Mouse (Mus musculus) T-helper 2 cell (primary cell): ENCODE results near the gene Fam117b.

ENCODE experiments used
- in situ Hi-C: fragments of 300-600 bp; cut with MboI, MseI; formaldehyde crosslinking; loops from one replicate; pipeline ENCODE4 v1.15.1; 2025; ENCODE audit warnings: high pct_unique_total_duplicates

Fam117b gene

DNA sequence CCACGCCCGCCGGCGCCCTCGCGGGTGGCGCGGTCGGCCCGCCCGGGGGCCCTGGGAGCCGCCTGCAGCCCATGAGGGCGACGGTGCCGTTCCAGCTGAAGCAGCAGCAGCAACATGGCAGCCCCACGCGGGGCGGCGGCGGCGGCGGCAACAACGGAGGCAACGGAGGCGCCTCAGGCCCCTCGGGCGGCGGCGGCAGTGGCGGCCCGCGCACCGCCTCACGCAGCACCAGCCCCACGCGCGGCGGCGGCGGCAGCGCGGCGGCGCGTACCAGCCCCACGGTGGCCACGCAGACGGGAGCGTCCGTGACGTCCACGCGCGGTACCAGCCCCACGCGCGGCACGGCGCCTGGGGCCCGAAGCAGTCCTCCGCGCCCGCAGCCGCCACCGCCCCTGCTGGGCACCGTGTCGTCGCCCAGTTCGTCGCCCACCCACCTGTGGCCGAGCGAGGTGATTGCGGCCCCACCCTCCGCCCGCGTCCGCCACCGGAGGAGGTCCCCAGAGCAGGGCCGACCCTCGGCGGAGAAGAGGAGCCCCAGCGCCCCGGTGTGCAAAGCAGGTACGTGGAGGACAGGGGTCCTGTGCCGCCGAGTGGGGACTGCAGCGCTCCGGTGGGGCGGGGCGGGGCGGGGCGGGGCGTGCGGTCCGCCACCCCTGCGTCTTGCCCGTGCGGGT is 526 bp downstream of the Fam117b start:
- in situ Hi-C loops = no loop called here

DNA sequence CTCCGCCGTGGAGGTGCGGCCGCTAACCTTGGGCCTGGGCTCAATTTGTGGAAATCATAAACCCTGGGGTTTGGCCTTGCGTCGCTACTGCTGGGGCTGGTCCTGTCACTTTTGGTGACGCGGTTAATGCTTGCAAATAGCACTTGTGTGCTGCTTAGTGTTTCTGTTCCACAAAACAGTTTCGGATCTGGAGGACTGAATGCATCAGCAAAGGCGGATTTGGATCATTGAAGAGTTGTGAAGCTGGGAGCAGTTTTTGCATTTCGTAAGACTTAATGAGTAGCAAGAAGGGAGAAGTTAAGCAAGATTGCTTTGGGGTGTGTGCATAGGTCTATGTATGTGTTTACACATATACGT is 1.0 kb downstream of the Fam117b start:
- in situ Hi-C loops = no loop called here

DNA sequence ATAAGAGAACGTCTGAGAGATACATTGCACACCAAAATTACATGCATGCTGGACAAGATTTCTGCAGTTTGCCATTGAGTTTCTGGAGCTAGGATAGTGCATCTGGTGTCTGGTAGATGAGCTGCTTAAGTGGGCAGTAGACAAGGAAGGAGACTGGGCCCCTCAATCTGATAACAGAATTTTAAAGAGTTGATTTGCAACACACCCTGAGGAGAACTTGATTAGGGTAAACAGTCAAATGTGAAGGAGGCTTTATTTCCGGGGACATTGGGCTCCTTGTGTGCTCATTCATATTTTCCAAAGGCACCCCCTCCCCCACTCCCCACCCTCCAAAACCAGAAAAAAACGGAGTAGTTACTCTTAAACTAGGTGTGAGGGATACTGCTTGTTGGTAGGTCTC is 2.0 kb downstream of the Fam117b start:
- in situ Hi-C loops = no loop called here

DNA sequence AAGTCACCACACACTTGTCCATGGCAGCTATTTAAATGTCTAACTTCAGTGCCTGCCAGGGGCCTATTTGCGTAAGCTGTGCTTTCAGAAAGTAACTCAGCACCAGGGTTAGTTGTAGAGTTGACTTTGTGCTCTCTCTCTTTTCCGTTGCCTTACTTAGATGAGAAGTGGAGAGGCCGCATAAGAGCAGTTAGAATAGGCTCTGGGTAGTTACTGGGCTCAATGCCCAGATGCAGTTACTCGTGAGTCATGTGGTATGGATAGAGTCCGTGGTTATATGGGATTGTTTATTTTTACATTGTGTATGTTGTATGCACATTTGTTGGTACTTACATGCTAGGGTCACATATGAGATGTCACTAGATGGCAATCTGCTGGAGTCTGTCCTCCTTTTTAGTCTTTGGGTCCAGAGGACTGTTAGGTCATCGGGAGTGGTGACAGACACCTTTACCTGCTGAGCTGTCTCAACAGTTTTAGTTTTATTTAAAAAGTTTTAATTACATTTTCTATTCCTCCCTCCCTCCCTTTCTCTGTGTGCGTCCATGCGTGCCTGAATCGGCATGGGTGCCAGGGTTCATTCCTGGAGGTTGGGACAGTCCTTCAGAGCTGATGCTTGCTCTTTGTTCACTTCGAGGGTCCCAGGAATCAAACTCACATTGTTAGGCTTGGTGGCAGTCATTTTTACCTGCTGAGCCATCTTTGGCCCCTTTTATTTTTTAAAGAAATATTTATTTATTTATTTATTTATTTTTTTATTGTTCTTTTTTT is 3.2 kb downstream of the Fam117b start:
- in situ Hi-C loops = no loop called here

DNA sequence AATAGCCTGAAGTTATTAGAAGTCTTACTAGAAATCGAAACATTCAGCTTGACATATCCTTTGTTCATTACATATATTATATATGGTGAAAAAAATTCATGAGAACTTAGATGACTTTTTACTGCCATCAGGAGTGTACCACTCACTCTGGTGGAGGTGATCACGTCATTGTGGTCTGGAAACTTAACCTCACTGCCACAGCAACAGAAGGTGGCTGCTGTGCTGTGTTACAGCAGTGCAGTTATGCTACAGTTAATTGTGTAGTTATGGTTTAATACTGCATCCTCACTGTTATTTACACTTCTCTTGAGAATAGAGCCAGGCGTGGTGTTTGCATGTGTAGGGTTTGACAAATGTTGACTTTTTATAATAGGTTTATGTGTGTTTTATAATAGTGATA is 4.6 kb downstream of the Fam117b start:
- in situ Hi-C loops = no loop called here

DNA sequence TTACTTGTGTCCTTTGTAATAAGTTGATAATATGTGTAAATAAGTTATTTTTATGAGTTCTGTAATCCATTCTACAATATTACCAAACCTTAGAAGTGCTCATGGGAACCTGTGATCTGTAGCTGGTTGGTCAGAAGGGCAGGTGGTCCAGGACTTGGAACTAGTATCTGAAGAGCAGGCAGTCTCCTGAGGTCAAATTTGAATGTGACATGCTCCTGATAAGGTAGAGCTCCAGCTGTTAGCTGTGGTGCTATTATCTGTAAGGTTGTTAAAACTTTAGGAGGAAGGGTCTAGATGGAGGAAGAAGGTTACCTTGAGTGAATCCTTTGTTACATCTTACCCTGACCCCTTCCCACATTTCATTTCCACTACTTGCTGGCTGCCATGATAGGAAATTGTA is 5.3 kb downstream of the Fam117b start:
- in situ Hi-C loops = no loop called here

DNA sequence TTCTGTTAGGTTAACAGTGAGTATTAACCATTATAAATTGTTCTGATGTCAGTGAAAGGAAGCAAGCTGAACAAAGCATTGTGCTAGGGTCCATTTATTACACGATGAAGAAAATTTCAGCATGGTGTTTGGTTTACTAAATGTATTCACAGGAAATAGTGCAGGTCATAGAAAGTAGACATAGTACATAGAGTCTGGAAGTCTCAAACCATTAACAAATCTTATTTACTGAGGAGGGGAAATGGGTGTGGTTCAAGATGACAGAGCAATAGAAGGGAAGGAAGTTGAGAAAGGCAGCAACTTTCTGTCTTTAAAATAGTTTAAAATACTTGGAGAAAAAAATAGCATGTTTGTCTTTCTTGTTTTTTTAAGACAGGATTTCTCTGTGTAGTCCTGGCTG is 10.4 kb downstream of the Fam117b start:
- in situ Hi-C loops = no loop called here

DNA sequence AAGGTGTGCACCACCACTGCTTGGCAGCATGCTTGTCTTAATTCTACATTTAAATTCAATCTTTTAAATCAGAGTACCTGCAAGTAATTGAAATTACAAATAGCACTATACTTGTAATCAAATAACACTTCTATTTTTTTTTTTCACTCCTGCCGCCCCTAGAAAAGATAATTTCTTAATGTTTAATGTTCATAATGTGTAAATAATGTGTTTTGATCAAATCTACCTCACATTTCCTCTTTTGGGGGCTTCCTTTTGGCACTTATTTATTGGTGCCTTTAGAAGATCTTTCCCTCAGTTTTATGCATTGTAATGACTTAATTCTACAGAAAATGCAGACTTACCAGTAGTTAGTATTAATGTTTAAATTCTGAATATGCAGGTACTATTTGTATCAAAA is 10.9 kb downstream of the Fam117b start:
- in situ Hi-C loops = no loop called here

DNA sequence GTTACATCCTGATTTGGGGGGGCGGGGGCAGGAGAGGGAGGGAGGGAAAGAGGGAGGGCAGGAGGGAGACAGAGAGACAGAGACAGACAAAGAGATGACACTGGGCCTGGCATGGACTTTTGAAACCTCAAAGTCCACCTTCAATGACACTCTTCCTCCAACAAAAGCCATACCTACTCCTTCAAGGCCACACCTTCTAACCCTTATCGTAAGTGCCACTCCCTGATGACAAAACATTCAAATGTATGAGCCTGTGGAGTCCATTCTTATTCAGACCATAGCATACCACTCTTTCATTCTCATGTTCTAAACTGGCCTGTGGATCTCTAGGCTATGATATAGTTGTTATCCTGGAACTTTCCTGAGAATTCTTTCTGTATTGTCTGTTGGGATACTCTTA is 11.6 kb downstream of the Fam117b start:
- in situ Hi-C loops = no loop called here

DNA sequence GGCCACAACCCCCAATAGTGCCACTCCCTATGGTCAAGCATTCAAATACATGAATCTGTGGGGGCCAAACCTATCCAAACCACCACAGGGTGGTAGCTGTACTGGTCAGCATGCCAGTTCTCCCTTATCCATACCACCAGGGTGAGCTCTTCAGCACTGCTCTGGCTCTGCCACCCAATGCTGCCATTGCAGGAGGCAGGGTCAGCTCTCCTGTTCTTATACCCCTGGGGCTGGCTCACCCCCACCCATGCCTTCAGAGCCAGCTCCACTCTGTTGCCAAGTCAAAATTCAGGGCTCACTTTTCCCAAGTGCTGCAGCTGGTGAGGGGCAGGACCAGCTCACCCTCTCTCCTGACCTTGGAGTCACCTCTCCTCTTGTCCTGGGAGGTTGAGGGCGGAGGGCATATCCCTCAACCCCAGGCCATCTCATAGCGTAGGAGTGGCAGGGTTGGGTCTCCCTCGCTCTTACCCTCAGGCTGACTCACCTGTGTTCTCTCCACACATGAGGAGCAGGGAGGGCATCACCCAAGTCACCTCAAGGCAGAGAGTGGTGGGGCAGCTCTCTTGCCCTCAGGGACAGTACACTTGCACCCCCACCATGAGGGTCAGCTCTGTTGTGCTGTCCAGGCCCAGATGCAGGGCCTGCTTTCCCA is 13.3 kb downstream of the Fam117b start:
- in situ Hi-C loops = no loop called here

DNA sequence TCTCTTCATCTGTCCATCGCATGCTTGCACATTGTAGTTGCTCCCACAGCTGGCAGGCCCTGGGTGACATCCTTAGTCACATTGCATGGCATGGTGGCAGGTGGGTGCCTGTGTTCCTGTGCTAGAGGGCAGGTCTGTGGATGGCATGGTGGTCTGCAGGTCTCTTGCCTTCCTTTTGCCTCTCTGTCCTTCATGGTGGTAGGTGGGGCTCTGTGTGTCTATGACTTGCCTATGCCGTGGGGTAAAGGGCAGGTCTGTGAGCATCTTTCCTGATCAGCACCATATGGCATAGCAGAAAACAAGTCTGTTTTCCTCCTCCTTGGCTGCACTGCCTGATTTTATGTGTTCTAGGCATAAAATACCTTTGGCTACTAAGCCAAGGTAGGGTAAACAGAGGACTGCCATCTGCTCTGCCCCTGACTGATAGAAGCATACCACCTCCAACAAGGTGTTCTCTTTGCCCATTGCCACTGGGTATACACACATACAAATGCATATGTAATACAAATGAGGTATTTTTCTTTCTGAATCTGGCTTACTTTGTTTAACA is 14.4 kb downstream of the Fam117b start:
- in situ Hi-C loops = no loop called here

DNA sequence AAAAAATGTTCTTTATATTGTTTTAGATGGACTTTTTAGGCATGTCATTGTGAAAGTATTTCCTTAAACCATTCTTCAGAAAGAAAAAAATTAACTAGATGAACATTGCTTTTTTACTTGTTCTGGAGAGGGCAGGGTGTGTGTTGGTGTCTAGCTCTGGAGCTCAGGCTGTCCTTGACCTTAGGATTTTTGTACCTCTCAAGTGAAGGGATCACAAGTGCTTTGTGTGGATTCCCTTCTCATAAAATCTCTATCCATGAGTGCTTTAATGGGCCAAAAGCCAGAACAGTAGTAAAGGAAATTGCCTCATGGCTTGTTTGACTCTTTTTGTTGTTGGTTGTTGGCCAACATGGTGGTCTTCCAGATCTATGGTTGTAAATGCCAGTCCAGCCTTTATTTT is 18.1 kb downstream of the Fam117b start:
- in situ Hi-C loops = no loop called here

DNA sequence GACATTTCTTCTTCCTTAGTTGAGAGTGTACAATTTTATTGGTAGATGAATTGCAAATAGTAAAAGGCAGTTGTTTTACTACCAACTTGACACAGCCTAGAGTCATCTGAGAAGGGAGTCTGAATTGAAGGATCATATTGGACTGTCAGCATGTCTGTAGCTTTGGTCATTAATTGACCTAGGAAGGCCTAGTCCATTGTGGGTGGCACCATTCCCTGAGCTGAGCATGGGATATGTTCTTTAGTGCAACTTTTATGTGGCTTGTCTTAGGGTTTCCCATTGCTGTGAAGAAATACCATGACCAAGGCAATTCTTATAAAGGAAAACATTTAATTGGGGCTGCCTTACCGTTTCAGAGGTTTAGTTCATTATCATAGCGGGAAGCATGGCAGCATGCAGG is 20.2 kb downstream of the Fam117b start:
- in situ Hi-C loops = no loop called here

DNA sequence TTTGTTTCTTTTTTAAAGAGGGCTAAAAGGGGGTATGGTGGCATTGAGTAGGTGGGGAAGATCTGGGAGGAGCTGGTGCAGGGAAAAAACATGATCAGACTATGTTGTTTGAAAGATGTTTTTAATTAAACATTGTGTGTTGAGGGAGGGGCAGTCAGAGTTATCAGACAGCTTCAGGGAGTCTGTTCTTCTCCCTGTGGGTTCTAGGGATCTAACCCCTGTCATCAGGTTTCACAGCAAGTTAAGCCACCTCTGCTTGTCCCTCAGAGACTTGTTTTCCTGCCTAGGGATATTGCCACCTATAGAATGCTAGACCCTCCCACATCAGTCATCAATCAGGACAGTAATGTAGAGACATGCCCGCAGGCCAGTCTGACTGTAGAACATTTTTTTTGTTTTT is 28.3 kb downstream of the Fam117b start:
- in situ Hi-C loops = no loop called here

DNA sequence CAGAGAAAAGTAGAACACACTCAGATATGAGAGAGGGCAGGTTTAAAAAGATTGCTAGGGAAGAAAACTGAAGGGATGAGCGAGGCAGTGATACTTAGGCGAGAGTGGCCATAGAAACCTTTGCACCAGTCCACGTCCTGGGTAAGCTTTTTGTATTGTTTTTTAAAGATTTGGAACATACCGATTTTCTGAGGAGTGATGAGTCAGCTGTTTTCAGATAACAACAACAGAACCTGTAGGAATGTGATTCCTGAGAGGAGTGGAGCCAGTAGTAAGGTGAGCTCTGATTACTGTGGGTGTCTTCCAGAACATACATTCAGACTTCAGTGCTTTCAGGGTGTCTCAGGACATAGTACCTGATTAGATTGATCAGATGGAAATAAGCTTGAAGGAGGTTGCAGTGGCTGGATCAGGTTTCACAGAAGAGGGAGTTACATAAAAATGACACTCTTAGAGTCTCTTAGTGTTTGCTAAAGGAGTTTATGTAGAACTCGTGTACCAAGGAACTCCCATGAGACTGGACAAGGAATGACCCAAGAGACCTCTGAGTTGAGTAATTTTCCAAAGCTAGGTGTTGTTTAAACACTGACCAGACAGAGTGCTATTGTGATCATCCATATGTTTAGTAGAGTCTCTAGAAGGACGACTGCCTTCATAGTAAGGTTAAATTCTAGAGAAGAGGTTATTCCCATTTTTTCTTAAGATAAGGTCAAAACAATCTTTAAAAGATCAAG is 29.4 kb downstream of the Fam117b start:
- in situ Hi-C loops = no loop called here

DNA sequence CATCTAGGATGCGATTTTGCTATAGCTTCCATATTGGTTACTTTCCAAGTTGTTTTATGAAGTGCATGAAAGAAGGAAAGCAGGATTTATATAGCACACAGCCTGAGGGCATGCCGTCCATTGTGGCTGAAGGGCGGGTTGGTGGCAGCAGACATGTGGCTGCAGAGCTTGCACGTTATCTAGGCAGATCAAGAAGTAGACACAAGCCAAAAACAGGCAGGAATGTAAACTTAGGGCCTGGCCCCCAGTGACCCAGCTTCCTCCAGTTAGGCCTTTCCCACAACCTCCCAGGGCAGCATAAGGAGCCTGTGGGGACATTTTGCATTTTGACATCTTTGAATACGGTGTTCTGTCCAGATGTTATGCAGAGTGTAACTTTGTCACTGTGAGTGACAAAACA is 31.0 kb downstream of the Fam117b start:
- in situ Hi-C loops = no loop called here

DNA sequence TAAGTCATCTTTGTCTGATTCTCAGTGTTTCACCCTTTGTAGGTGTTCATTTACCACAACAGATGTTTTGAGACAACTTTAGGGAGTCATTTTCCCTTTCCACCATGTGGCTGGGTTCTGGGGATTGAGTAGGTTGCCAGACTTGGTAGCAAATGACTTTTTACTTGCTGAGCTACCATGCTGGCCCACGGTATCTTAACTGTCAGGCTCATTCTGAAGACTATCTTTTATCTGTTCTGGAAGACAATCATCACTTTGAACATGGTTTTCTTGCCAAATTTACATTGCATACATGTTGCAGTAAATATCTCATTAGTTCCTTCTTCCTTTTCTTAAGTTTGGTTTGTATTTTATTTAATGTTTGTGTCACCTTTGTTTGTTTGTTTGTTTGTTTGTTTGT is 33.2 kb downstream of the Fam117b start:
- in situ Hi-C loops = no loop called here

DNA sequence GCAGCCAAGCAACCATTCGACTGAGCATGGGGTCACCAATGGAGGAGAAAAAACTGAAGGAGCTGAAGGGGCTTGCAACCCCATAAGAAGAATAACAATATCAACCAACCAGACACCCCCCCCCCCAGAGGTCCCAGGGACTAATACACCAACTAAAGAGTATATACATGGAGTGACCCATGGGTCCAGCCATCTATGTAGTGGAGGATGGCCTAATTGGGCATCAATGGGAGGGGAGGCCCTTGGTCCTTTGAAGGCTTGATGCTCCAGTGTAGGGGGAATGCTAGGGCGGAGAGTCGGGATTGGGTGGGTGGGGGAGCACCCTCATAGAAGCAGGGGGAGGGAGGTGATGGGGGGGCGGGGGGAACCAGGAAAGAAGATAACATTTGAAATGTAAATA is 34.7 kb downstream of the Fam117b start:
- in situ Hi-C loops = no loop called here

DNA sequence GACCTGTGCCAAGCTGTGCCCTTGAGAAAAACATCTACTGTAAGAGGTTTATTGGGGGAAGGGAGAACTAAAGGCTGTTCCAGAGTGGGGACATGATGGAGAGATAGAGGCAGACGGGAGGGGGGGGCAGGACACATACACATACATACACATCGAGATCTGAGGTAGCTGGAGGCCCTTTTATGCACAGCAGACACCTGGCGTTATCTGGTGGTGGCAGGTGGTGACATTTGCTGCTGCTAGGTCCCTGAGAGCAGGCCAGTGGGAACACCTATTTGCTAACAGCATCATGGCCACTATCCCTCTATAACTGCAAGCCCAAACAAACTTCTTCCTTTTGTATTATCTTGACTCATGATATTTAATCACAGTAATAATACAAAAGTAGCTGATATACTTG is 44.4 kb downstream of the Fam117b start:
- in situ Hi-C loops = no loop called here

DNA sequence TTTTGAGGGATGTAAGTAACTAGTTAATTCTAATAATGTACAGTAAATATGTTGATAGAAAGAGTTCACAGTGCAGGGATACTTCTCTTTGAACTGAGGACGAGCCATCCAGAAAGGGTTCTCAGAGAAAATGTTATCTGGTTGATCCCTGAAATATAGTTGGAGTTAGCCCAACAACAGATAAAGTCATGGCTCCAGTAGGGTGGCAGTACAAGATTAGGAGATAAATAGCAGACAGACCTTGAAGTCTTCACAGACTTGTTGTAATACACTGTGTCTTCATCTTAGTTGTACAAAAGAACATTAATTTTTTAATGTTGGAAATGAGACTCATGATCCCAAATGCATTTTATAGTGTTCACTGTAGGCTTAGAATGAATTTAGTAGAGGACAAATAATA is 47.1 kb downstream of the Fam117b start:
- in situ Hi-C loops = no loop called here

DNA sequence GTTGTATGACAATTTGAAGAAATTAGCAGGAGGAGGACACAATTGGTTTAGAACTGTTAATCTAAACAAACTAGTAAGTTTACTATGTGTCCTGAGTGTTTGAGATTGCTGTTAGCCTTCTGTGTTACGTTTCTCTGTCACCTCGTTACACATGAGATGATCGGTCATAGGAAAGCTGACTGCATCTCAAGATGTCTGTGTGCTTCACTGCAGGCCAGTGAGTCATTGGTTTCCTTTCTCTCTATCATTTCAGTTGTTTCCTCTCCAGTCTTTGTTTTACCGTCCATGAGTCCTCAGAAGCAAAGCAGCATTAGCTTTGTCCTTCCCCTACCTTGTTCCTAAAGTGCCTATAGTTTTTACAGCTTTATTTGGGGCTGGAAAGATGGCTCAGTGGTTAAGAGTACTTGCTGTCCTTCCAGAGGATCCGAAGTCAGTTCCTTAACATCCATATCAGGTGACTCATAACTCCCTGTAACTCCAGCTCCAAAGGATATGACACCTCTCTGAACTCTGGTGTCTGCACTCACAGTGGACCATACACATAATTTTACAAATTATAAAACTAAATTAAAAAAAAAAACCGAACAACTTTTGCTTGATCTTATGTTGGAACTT is 53.5 kb downstream of the Fam117b start:
- in situ Hi-C loops = no loop called here

DNA sequence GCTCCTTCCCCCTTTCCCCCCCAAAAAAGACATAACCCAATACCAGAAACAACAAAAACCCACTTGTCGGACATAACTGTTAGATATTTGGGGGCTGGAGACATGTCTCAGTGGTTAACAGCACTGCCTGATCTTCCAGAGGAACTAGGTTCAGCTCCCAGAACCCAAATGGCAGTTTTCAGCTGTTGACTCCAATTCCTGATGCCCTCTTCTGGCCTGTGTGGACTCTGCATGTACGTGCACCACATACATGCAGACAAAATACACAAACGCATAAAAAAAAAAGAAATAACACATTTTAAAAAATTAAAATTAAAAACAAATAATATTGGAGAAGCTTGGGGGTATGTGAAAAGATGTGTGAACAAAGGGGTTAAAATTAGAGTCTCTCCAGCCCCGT is 54.5 kb downstream of the Fam117b start:
- in situ Hi-C loops = no loop called here
